Mouse (Mus musculus) lung, postnatal 0 days (tissue): ENCODE measurements around the gene 2010111I01Rik.

ENCODE experiments used
- CTCF ChIP-seq: IDR thresholded peaks from 2 replicates; pipeline ENCODE4 v1.5.1; 2016; ENCODE audit warnings: antibody characterized with exemption, mild to moderate bottlenecking
- EP300 ChIP-seq: IDR thresholded peaks from 2 replicates; pipeline ENCODE4 v1.6.1; 2016; ENCODE audit warnings: antibody characterized with exemption, mild to moderate bottlenecking, control low read depth

- TF ChIP-seq CTCF (no peak), EP300 (no peak)
These were observed 127.6 kb downstream of the 2010111I01Rik start for GRCm38 (mm10) chr13:63092299-63092698.
